7 mouse cellular contexts compared by ENCODE assay signal in genomic region chr12:4841392-4841887, GRCm38 (mm10). TPM values are rescaled to one million over a fixed set of nuclear protein-coding genes. Genes with fewer than 3 reads are reported as not detected.
DNase-seq lines count a peak whose midpoint lies in the region; ATAC-seq and TF ChIP-seq lines count a peak whose summit lies in the region.

Gene Fkbp1b (minus strand): TSS chr12:4841591.

- H3K27ac ChIP-seq in hindbrain, embryonic 13.5 days: 0 out of 2 replicates have a peak within 1 kb of the TSS, but pooled peaks have one; percentile 12
- H3K27ac ChIP-seq in small intestine, adult 2 months (ENCODE audit: insufficient read depth, low read depth, low read length): no peak within 1 kb of the TSS

- H3K36me3 ChIP-seq in hindbrain, embryonic 13.5 days: no peaks in the 10 kb centered on the region
- no peaks in the 10 kb centered on the region for H3K36me3 ChIP-seq in small intestine, adult 2 months (ENCODE audit: control insufficient read depth, insufficient read depth, low read length)

- H3K9me3 ChIP-seq in hindbrain, embryonic 13.5 days: no peaks in the 10 kb centered on the region

- H3K4me1 ChIP-seq in hindbrain, embryonic 13.5 days (replicated peaks): peaks cover 24% of the 10 kb centered on the region
- peaks cover 11% of the 10 kb centered on the region for H3K4me1 ChIP-seq in small intestine, adult 2 months (ENCODE audit: control insufficient read depth, insufficient read depth, insufficient read length, low read length)

- TF ChIP-seq POLR2A in small intestine, adult 2 months (IDR thresholded peaks at IDR 0.05; ENCODE audit: low read depth, low read length): no peak

- DNase-seq in NIH3T3 (ENCODE audit: low read depth): peak; percentile 52
- DNase-seq in cerebellum, adult 18-20 months: peak; percentile 72 to 76
- DNase-seq in forelimb bud, embryonic 11.5 days (ENCODE audit: low read depth, low spot score): peak; percentile 68
- DNase-seq in left cerebral cortex, postnatal 10 days (ENCODE audit: extremely low spot score in 1 of 2, low spot score in 2 of 2): peak in 1 of 2 experiments; percentile 75

- peak within 1 kb of the TSS; percentile 81 for H3K9ac ChIP-seq in hindbrain, embryonic 13.5 days

- H3K4me3 ChIP-seq in hindbrain, embryonic 13.5 days: peak within 1 kb of the TSS; percentile 78
- H3K4me3 ChIP-seq in small intestine, adult 2 months (ENCODE audit: low read depth, low read length): peak within 1 kb of the TSS; percentile 65

- no peak for TF ChIP-seq CTCF in small intestine, adult 2 months (IDR thresholded peaks at IDR 0.05; ENCODE audit: extremely low read depth, insufficient read length, insufficient replicate concordance, low read depth, low read length)

- ATAC-seq in hindbrain, embryonic 13.5 days (ENCODE audit: low FRiP score): peak; percentile 65
- ATAC-seq in megakaryocyte, adult 5-6 weeks (ENCODE audit: poor library complexity, severe bottlenecking): peak; percentile 22

- intact Hi-C loops in left cerebral cortex, postnatal 10 days (cut with DNase I): loop anchor here (5.0 kb wide), 1 partner anchor 76 kb away; the partner anchor contains the start of gene Atad2b

- 1% methylated on average over 32 of the region's 37 CpGs for WGBS in hindbrain, embryonic 13.5 days
- 1% methylated on average over 37 of the region's 37 CpGs for WGBS in small intestine, adult 2 months

- peak within 1 kb of the TSS; percentile 86 for H3K4me2 ChIP-seq in hindbrain, embryonic 13.5 days

- peaks cover 18% of the 10 kb centered on the region for H3K27me3 ChIP-seq in hindbrain, embryonic 13.5 days
- no peaks in the 10 kb centered on the region; the same call in 1 of the 2 replicates for H3K27me3 ChIP-seq in small intestine, adult 2 months (ENCODE audit: control insufficient read depth, insufficient read depth, low read length)

RNA-seq across cellular contexts. Expression of gene Fkbp1b, which starts in this region (rescaled TPM):
- polyA plus RNA-seq in hindbrain, embryonic 13.5 days (2015; fragmentation: Nextera tagmentation; extraction: Ambion mirVana): 38.3 and 38.8 TPM in 2 replicates
- 100 to 1,000 TPM; 112 to 132 TPM for total RNA-seq in left cerebral cortex, postnatal 10 days (2021)
- total RNA-seq in megakaryocyte, adult 5-6 weeks (2015): 58.3 and 64.7 TPM in 2 replicates
- total RNA-seq in megakaryocyte, adult 5-6 weeks (2017): 40.8 and 49.7 TPM in 2 replicates
- polyA plus RNA-seq in small intestine, adult 2 months (2012; rRNA removed): 0.93 and 1.7 TPM in 2 replicates

Comparison
In these comparisons a context has a peak if more than half of its experiments do, and no peak if none do; other contexts are left out.
1. RNA of gene Fkbp1b (polyA plus RNA-seq): 38.3 to 38.8 TPM in hindbrain, embryonic 13.5 days; 0.93 to 1.7 TPM in small intestine, adult 2 months; every median in the first group is over 10 times any median in the second.